Mouse (Mus musculus) stomach, postnatal 0 days (tissue): ENCODE data around the gene Hs3st5.

Source experiments
- CTCF ChIP-seq: IDR thresholded peaks from 2 replicates; pipeline ENCODE4 v1.5.1; 2016; ENCODE audit warnings: antibody characterized with exemption, low read depth, mild to moderate bottlenecking, moderate library complexity
- EP300 ChIP-seq: optimal IDR thresholded peaks from 2 replicates; pipeline ENCODE3; 2016; ENCODE audit warnings: antibody characterized with exemption

GRCm38 (mm10) chr10:36493566-36493965 lies 13.0 kb upstream of the Hs3st5 start:
- TF ChIP-seq EP300, result no peak
- no peak for TF ChIP-seq CTCF
